Mouse (Mus musculus): Measurements from ENCODE around the gene Bri3bp.

GRCm38 (mm10) chr5:125460574-125460973, 19.2 kb downstream of the Bri3bp start:
- TF ChIP-seq CTCF (IDR thresholded peaks at IDR 0.05; ENCODE audit: extremely low read depth, insufficient read depth, low read length) (no peak), POLR2A (IDR thresholded peaks at IDR 0.05; ENCODE audit: extremely low read depth, insufficient read depth, low read length) (no peak)

Measured in cortical plate, adult 2 months (tissue).